Mouse (Mus musculus) forebrain, embryonic 13.5 days (tissue): ENCODE data around the gene Idi1. TPM values are rescaled to one million over a fixed set of nuclear protein-coding genes. Genes with fewer than 3 reads are reported as not detected.
"Not testable (repeated sequence)": the region's sequence is repeated elsewhere in the genome, so short reads cannot be mapped to it uniquely, and the experiment has no call there.

Experiments
- ATAC-seq: fragments of 200-750 bp; cut with Nextera tagmentation; 2 replicates; pipeline ENCODE4 v1.8.0; 2017
- H3K27ac ChIP-seq: fragments of 300-500 bp; sonication (generic); 2 replicates; pipeline ENCODE4 v1.5.1; 2015; ENCODE audit warnings: inconsistent platforms, mild to moderate bottlenecking, moderate library complexity
- H3K27me3 ChIP-seq: fragments of 300-500 bp; sonication (generic); 2 replicates; pipeline ENCODE4 v1.6.1; 2015; ENCODE audit warnings: mild to moderate bottlenecking, inconsistent platforms
- H3K36me3 ChIP-seq: fragments of 300-500 bp; sonication (generic); 2 replicates; pipeline ENCODE4 v1.6.1; 2015; ENCODE audit warnings: mild to moderate bottlenecking, inconsistent platforms; ENCODE audit not compliant: poor library complexity, severe bottlenecking
- H3K4me1 ChIP-seq: fragments of 300-500 bp; sonication (generic); 2 replicates; pipeline ENCODE4 v1.6.1; 2015; ENCODE audit warnings: inconsistent platforms
- H3K4me2 ChIP-seq: fragments of 300-500 bp; sonication (generic); 2 replicates; pipeline ENCODE4 v1.6.1; 2015; ENCODE audit warnings: inconsistent platforms, mild to moderate bottlenecking, moderate library complexity
- H3K4me3 ChIP-seq: fragments of 300-500 bp; sonication (generic); 2 replicates; pipeline ENCODE4 v1.5.1; 2015; ENCODE audit warnings: mild to moderate bottlenecking, inconsistent platforms
- H3K9ac ChIP-seq: fragments of 300-500 bp; sonication (generic); 2 replicates; pipeline ENCODE4 v1.6.1; 2015; ENCODE audit warnings: mild to moderate bottlenecking, inconsistent platforms
- H3K9me3 ChIP-seq: fragments of 300-500 bp; sonication (generic); replicated peaks from 2 replicates; pipeline ENCODE4 v1.6.1; 2016; ENCODE audit warnings: inconsistent platforms
- WGBS: fragments of 180-500 bp; shearing (Covaris S2); methylation state at CpG from one replicate; pipeline ENCODE4 v1.1.7; 2015; 5-methylcytosine and 5-hydroxymethylcytosine counted together
- polyA plus RNA-seq: library from polyadenylated mRNA; unstranded; fragments of >200 nt; fragmentation: Nextera tagmentation; extraction: Ambion mirVana; gene quantifications from 2 replicates; pipeline ENCODE4 v1.2.1, GENCODE M21; 2015

The Idi1 gene
- polyA plus RNA-seq: 103 and 120 TPM in 2 replicates

GRCm38 (mm10) chr13:8885445-8886184 is at the start of gene Idi1:
Gene Idi1 (plus strand): TSS chr13:8885501.
- ATAC-seq: peak; percentile 99
- H3K9ac ChIP-seq: peak within 1 kb of the TSS; percentile 75
- H3K27me3 ChIP-seq: no peaks in the 10 kb centered on the region
- H3K4me1 ChIP-seq: peaks cover 28% of the 10 kb centered on the region
- H3K4me2 ChIP-seq: peak within 1 kb of the TSS; percentile 69
- WGBS: under 1% methylated on average over 46 of the region's 46 CpGs
- peak within 1 kb of the TSS; percentile 70 for H3K4me3 ChIP-seq
- no peaks in the 10 kb centered on the region for H3K9me3 ChIP-seq
- H3K27ac ChIP-seq: peak within 1 kb of the TSS; percentile 96
- peaks cover 22% of the 10 kb centered on the region for H3K36me3 ChIP-seq

DNA sequence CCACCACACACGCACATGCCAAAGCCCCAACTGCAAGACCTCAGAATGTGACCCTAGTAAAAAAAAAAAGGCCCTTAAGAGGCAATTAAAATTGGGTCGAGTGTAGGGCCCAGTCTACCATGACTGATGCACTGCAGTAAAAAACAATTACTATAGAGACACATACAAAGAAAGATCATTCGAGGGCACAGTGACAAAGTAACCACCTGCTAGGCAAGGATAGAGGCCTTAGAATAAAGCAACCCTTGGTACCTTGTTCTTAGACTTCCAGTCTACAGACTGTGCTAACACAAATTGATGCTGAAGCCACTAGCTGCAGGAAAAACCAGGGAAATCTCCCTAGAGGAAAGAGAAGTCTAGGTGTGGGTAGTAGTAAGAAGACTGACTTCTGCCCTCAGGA is 46.9 kb upstream of the Idi1 start:
- H3K9ac ChIP-seq: no peak overlapping the region
- 10% methylated on average over 3 of the region's 3 CpGs for WGBS
- no peak for ATAC-seq
- H3K27me3 ChIP-seq: no peaks in the 10 kb centered on the region
- no peak overlapping the region for H3K27ac ChIP-seq
- H3K4me1 ChIP-seq: no peaks in the 10 kb centered on the region
- H3K4me3 ChIP-seq: no peak overlapping the region
- H3K4me2 ChIP-seq: no peak overlapping the region
- H3K36me3 ChIP-seq: peaks cover 88% of the 10 kb centered on the region
- no peaks in the 10 kb centered on the region for H3K9me3 ChIP-seq

DNA sequence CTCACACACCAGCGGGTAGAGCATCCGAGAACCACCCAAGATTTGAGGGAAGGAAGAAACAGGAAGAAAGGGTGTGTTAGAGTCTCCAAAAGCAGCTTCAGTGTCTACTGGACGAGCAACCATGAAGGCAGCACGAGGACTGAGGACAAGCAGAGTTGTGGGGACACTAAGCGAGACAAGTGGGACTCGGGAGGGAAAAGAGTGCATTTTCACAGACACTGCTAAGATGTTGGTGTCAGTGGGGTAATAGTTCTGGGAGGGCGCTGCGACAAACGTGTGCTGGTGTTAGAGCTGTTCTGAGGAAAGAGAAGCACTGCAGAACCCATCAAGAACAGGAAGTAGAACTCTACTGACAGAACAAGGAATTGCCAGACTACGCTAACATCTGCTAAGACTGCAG is 46.2 kb upstream of the Idi1 start:
- H3K4me1 ChIP-seq: no peaks in the 10 kb centered on the region
- 90% methylated on average over 10 of the region's 10 CpGs for WGBS
- H3K27ac ChIP-seq: no peak overlapping the region
- ATAC-seq: no peak
- H3K9ac ChIP-seq: no peak overlapping the region
- peaks cover 86% of the 10 kb centered on the region for H3K36me3 ChIP-seq
- H3K4me3 ChIP-seq: no peak overlapping the region
- H3K9me3 ChIP-seq: no peaks in the 10 kb centered on the region
- no peaks in the 10 kb centered on the region for H3K27me3 ChIP-seq
- H3K4me2 ChIP-seq: no peak overlapping the region

DNA sequence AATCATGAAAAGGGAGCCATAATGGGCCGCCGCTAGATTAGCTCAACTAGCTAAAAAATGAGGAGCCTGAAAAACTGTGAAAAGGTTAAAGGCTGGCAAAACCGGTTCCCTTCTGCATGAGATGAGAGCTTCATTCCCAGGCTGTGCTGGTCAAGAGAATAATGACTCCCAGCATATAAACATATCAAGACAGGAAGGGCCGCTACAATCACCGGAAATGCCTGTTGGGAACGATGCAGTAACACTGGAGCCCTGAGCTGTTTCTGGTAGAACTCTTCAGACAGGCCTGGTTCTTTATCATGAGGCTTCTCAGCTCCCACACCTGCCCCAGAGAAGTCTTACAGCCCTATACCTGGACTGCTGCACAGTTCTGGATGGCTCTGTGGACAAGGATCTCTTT is 45.4 kb upstream of the Idi1 start:
- Histone ChIP-seq H3K9ac (no peak overlapping the region), H3K4me1 (no peaks in the 10 kb centered on the region), H3K27me3 (no peaks in the 10 kb centered on the region), H3K36me3 (peaks cover 81% of the 10 kb centered on the region), H3K9me3 (no peaks in the 10 kb centered on the region), H3K4me3 (no peak overlapping the region), H3K4me2 (no peak overlapping the region), H3K27ac (no peak overlapping the region)
- WGBS: 84% methylated on average over 6 of the region's 6 CpGs
- no peak for ATAC-seq

GRCm38 (mm10) chr13:8840941-8841340 is 44.4 kb upstream of the Idi1 start:
- H3K27ac ChIP-seq: no peak overlapping the region
- H3K4me3 ChIP-seq: no peak overlapping the region
- 82% methylated on average over 2 of the region's 2 CpGs for WGBS
- H3K4me1 ChIP-seq: no peaks in the 10 kb centered on the region
- no peak overlapping the region for H3K9ac ChIP-seq
- H3K36me3 ChIP-seq: peaks cover 71% of the 10 kb centered on the region
- no peaks in the 10 kb centered on the region for H3K27me3 ChIP-seq
- ATAC-seq: no peak
- no peaks in the 10 kb centered on the region for H3K9me3 ChIP-seq
- no peak overlapping the region for H3K4me2 ChIP-seq

DNA sequence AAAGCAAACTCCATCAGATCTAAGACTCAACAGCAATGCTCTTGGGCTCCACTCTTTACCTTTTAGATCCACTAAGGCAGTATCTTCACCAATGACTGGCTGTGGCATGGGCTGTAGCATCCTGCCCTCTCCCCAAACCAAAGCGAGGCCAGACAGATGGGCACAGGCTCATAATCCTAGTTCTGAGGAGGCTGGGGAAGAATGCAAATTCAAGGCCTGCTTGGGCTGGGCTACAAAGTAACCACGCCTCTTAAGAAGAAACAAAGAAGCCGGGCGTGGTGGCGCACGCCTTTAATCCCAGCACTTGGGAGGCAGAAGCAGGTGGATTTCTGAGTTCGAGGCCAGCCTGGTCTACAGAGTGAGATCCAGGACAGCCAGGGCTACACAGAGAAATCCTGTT is 43.5 kb upstream of the Idi1 start:
- not testable (repeated sequence) for H3K4me1 ChIP-seq, ATAC-seq, H3K9ac ChIP-seq, H3K4me2 ChIP-seq, H3K9me3 ChIP-seq, H3K4me3 ChIP-seq, H3K27me3 ChIP-seq, H3K27ac ChIP-seq
- H3K36me3 ChIP-seq: peaks cover 66% of the 10 kb centered on the region
- 90% methylated on average over 7 of the region's 7 CpGs for WGBS

GRCm38 (mm10) chr13:8842273-8842672 is 43.0 kb upstream of the Idi1 start:
- ATAC-seq: no peak
- Histone ChIP-seq H3K9me3 (no peaks in the 10 kb centered on the region), H3K36me3 (peaks cover 71% of the 10 kb centered on the region), H3K27ac (no peak overlapping the region), H3K9ac (no peak overlapping the region), H3K4me3 (no peak overlapping the region), H3K4me1 (no peaks in the 10 kb centered on the region), H3K4me2 (no peak overlapping the region), H3K27me3 (no peaks in the 10 kb centered on the region)
- WGBS: 91% methylated on average over 3 of the region's 3 CpGs

DNA sequence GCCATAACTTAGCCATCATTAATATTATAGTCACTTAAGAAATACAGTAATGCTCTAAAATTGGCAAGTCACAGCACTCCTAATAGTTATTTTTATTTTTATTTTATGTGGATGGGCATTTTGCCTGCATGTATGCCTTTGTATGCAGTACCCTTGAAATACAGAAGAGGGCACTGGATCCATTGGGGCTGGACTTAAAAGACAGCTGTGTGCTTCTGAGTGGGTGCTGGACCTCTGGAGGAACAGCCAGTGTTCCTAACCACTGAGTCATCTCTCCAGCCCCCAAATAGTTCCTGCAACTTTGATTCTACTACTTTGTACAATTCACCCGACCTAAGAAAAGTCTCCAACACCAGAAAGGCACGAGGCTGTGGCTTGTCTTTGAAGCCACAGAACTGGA is 37.6 kb upstream of the Idi1 start:
- Histone ChIP-seq H3K36me3 (peaks cover 45% of the 10 kb centered on the region), H3K4me1 (no peaks in the 10 kb centered on the region), H3K27ac (no peak overlapping the region), H3K9me3 (no peaks in the 10 kb centered on the region), H3K9ac (no peak overlapping the region), H3K4me3 (no peak overlapping the region), H3K27me3 (no peaks in the 10 kb centered on the region), H3K4me2 (no peak overlapping the region)
- WGBS: 55% methylated on average over 2 of the region's 2 CpGs
- no peak for ATAC-seq

GRCm38 (mm10) chr13:8849311-8849710 is 36.0 kb upstream of the Idi1 start:
- Histone ChIP-seq H3K4me1 (no peaks in the 10 kb centered on the region), H3K27me3 (no peaks in the 10 kb centered on the region), H3K4me2 (no peak overlapping the region), H3K9ac (no peak overlapping the region), H3K27ac (no peak overlapping the region), H3K9me3 (no peaks in the 10 kb centered on the region), H3K4me3 (no peak overlapping the region), H3K36me3 (peaks cover 44% of the 10 kb centered on the region)
- 90% methylated on average over 1 of the region's 1 CpGs for WGBS
- no peak for ATAC-seq

DNA sequence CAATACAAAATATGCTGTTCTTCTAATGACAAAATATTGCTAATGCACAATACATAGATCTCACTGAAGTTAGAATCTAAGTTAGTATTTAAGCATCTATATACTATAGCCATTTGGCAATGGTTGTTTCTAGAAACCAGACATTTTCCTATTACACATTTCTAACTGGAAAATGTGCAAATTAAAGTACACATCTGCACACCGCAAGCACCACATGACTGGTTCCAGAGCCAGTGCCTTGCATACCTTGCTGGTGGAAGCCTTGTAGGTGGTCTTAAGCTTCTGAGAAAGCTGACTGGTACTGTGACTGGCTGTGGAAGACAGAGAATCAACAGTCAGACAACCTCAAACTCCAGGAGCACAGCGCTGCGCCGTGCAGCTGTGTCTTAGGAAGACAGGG is 31.9 kb upstream of the Idi1 start:
- WGBS: 98% methylated on average over 4 of the region's 4 CpGs
- no peak overlapping the region for H3K9ac ChIP-seq
- peaks cover 39% of the 10 kb centered on the region for H3K36me3 ChIP-seq
- no peak overlapping the region for H3K4me2 ChIP-seq
- no peak overlapping the region for H3K27ac ChIP-seq
- ATAC-seq: no peak
- no peak overlapping the region for H3K4me3 ChIP-seq
- no peaks in the 10 kb centered on the region for H3K4me1 ChIP-seq
- H3K27me3 ChIP-seq: no peaks in the 10 kb centered on the region
- H3K9me3 ChIP-seq: no peaks in the 10 kb centered on the region

DNA sequence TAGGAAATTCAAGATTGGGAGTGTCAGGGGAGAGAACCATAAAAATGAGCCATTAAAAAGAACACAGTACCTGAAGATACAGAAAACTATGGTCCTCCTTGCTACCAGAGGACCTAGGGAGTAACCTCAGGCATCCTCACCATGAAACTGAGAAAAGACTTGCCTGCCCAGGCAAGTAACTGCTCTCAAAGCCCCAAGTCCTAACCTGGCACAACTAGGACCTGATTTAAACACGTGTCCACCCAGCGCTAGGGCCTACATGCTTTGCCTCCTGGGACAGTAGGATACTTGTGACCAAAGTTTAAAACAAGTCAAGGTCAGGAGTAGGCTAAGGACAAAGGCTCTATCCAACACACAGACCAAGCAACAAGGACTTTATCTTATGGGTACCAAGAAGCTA is 30.5 kb upstream of the Idi1 start:
- 90% methylated on average over 2 of the region's 2 CpGs for WGBS

GRCm38 (mm10) chr13:8858453-8858852 is 26.8 kb upstream of the Idi1 start:
- WGBS: 93% methylated on average over 6 of the region's 6 CpGs
- H3K4me3 ChIP-seq: no peak overlapping the region
- no peaks in the 10 kb centered on the region for H3K27me3 ChIP-seq
- no peaks in the 10 kb centered on the region for H3K9me3 ChIP-seq
- no peak overlapping the region for H3K9ac ChIP-seq
- H3K27ac ChIP-seq: no peak overlapping the region
- H3K36me3 ChIP-seq: peaks cover 38% of the 10 kb centered on the region
- no peaks in the 10 kb centered on the region for H3K4me1 ChIP-seq
- H3K4me2 ChIP-seq: no peak overlapping the region
- ATAC-seq: no peak

More for the DNA sequence above, 30.5 kb upstream of the Idi1 start:
- H3K4me3 ChIP-seq: no peak overlapping the region
- H3K4me2 ChIP-seq: no peak overlapping the region
- no peaks in the 10 kb centered on the region for H3K4me1 ChIP-seq
- H3K9ac ChIP-seq: no peak overlapping the region
- no peaks in the 10 kb centered on the region for H3K9me3 ChIP-seq
- ATAC-seq: no peak
- H3K27me3 ChIP-seq: no peaks in the 10 kb centered on the region
- H3K36me3 ChIP-seq: peaks cover 36% of the 10 kb centered on the region
- H3K27ac ChIP-seq: no peak overlapping the region

DNA sequence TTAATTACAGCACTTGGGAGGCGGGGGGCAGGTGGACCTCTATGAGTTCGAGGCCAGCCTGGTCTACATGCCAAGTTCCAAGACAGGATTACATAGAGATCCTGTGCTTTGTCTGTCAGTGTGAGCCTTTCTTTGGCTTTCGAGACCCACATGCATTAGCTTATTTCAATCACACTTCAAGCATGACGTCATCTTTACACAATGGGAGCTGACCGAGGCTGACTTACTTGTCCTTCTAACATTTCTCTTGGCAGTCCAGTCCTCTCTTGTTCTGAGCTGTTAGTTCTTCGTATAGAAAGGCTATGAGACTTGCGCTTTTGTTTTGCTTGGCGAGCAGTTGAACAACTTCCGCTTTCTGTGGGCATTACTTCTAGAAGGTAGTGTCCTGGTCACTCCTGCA is 24.4 kb upstream of the Idi1 start:
- Histone ChIP-seq H3K4me1 (no peaks in the 10 kb centered on the region), H3K4me3 (no peak overlapping the region), H3K9me3 (no peaks in the 10 kb centered on the region), H3K27ac (no peak overlapping the region), H3K36me3 (peaks cover 24% of the 10 kb centered on the region), H3K9ac (no peak overlapping the region), H3K4me2 (no peak overlapping the region), H3K27me3 (no peaks in the 10 kb centered on the region)
- ATAC-seq: no peak
- 81% methylated on average over 9 of the region's 9 CpGs for WGBS
